Comparison of ENCODE assay signal across 20 mouse cellular contexts in the genomic region with DNA sequence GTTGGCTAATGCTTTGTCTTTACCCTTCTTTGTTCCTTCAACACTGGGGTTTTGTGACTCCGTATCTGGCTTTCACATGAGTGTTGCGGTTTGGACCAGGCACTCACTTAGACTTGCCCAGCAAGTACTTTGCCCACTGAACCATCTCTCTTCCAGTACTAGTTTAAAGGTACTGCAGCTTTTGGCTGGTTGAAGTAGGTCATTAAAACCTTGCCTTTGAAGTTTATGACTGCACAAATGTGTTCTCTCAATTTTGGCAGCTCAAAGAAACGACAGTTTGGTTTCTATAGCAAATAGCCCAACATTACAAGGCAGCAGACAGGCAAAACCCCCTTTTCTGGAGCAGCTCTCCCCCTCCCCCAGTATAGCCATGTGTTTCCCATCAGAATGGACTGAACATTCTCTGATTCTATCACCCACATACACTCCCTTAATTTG. TPM values are rescaled to one million over a fixed set of nuclear protein-coding genes. Genes with fewer than 3 reads are reported as not detected.
A peak's percentile ranks its signal among the peaks of the same experiment; 100 is the strongest.
DNase-seq lines count a peak whose midpoint lies in the region; ATAC-seq lines count a peak whose summit lies in the region.
"Had no signal": no experiment of that assay in that cellular context is flagged by ENCODE, and none has a peak within 500 bp of the region (broad histone marks: within the 10 kb centered on the region; RNA-seq: fewer than 3 reads in every experiment).

No protein-coding gene starts in this region.

- peak; percentile 44 for DNase-seq in layer of hippocampus, adult 11-12 months (ENCODE audit: low spot score)
- DNase-seq in layer of hippocampus, postnatal 25 days (ENCODE audit: extremely low spot score in 1 of 2, low spot score in 1 of 2) = no peak
- peak; percentile 69 for DNase-seq in forelimb bud, embryonic 11.5 days (ENCODE audit: low read depth, low spot score)
- peak; percentile 28 to 32 for DNase-seq in layer of hippocampus, adult 8-10 months (ENCODE audit: low spot score in 2 of 2)
- DNase-seq in ovary, adult 18-20 months (ENCODE audit: low spot score) = no peak
- no peak for DNase-seq in ovary, postnatal 36 days (ENCODE audit: low spot score)
- DNase-seq: cerebellum, postnatal 25 days; heart, adult 2 months; lung, postnatal 10 days; spleen, adult 18-20 months; thymus, adult 2 months had no signal

- H3K4me3 ChIP-seq in limb, embryonic 15.5 days = no peak overlapping the region
- H3K4me3 ChIP-seq: erythroblast, embryonic 14.5 days; heart, adult 2 months; hindbrain, embryonic 10.5 days; megakaryocyte, embryonic 14.5 days; stomach, embryonic 15.5 days had no signal

- H3K27ac ChIP-seq in limb, embryonic 15.5 days = 0 out of 2 replicates have a peak overlapping the region, but pooled peaks have one; percentile 14
- H3K27ac ChIP-seq: heart, adult 2 months; hindbrain, embryonic 10.5 days; stomach, embryonic 15.5 days had no signal

- no peaks in the 10 kb centered on the region for H3K9me3 ChIP-seq in limb, embryonic 15.5 days
- H3K9me3 ChIP-seq: hindbrain, embryonic 10.5 days; megakaryocyte, embryonic 14.5 days; stomach, embryonic 15.5 days had no signal

- no peaks in the 10 kb centered on the region for H3K27me3 ChIP-seq in limb, embryonic 15.5 days
- H3K27me3 ChIP-seq: megakaryocyte, embryonic 14.5 days; Patski; stomach, embryonic 15.5 days had no signal

- peak; percentile 72 for ATAC-seq in limb, embryonic 15.5 days (ENCODE audit: insufficient number of reproducible peaks, low FRiP score, low TSS enrichment, low read depth)
- ATAC-seq: forebrain, embryonic 16.5 days; inflammation-experienced regulatory T-cells, adult 6 months; midbrain, embryonic 16.5 days; Patski had no signal

- 34% methylated on average over 3 of the region's 3 CpGs for WGBS in limb, embryonic 15.5 days

- no peaks in the 10 kb centered on the region for H3K36me3 ChIP-seq in limb, embryonic 15.5 days
- H3K36me3 ChIP-seq: hindbrain, embryonic 10.5 days; stomach, embryonic 15.5 days had no signal

- no peak overlapping the region for H3K9ac ChIP-seq in limb, embryonic 15.5 days
- H3K9ac ChIP-seq: stomach, embryonic 15.5 days had no signal

- no peaks in the 10 kb centered on the region for H3K4me1 ChIP-seq in limb, embryonic 15.5 days
- H3K4me1 ChIP-seq: hindbrain, embryonic 10.5 days; megakaryocyte, embryonic 14.5 days; stomach, embryonic 15.5 days had no signal

- H3K4me2 ChIP-seq in limb, embryonic 15.5 days = no peak overlapping the region
- H3K4me2 ChIP-seq: stomach, embryonic 15.5 days had no signal

RNA-seq across cellular contexts. Expression of a gene that starts 18.7 kb away (rescaled TPM):
- 1 to 10 TPM; 7.3 to 7.6 TPM for total RNA-seq in layer of hippocampus, postnatal 25 days (2021)
- 1 to 10 TPM; 5.8 to 9.7 (median 8.1) TPM for total RNA-seq in layer of hippocampus, adult 8-10 months (2022)
- 10.4 and 10.6 TPM in 2 replicates for polyA plus RNA-seq in limb, embryonic 15.5 days (2015; fragmentation: Nextera tagmentation; extraction: Ambion mirVana)

Comparison
In these comparisons a context has a peak if more than half of its experiments do, and no peak if none do; other contexts are left out.
1. DNase-seq: peak in layer of hippocampus, adult 11-12 months (single experiment), forelimb bud, embryonic 11.5 days (single experiment) and layer of hippocampus, adult 8-10 months (2 of 2); none in layer of hippocampus, postnatal 25 days (0 of 2), ovary, adult 18-20 months (single experiment) and ovary, postnatal 36 days (single experiment).